Mouse (Mus musculus): ENCODE results near the gene Srbd1. TPM values are rescaled to one million over a fixed set of nuclear protein-coding genes. Genes with fewer than 3 reads are reported as not detected.

The Srbd1 gene
- polyA plus RNA-seq, 2 experiments from 2014 or later, result 13.9 to 17.4 TPM

GRCm38 (mm10) chr17:86034641-86035040 is 110.3 kb downstream of the Srbd1 start:
- ATAC-seq, result no peak

DNA sequence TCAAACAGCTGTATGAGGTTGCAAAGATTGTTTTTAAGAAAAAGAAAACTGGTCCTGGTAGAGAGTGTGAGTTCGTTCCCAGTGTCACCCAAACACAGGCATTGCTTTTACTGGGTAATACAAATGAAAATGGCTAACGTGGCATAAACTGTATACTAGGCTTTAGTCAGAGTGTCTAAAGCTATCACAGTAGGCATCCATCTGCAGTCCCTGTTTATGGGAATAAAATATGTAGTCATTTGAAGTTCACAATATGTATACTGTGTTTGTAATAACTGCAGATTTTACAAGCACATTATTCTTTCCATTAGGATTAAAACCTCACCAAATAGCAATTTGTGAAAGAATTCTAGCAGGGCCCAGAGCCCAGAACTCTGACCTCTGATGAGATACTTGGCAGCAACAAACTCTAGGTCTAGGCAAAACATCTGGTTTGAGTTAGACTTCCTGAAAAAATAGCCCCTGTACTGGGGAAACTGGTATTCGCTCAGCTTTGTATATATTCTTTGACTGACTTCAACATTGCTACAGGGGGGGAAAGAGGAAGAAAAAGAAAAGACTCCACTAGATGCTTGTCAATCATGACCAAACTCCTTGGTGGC is 112.8 kb downstream of the Srbd1 start:
- no peak for ATAC-seq

DNA sequence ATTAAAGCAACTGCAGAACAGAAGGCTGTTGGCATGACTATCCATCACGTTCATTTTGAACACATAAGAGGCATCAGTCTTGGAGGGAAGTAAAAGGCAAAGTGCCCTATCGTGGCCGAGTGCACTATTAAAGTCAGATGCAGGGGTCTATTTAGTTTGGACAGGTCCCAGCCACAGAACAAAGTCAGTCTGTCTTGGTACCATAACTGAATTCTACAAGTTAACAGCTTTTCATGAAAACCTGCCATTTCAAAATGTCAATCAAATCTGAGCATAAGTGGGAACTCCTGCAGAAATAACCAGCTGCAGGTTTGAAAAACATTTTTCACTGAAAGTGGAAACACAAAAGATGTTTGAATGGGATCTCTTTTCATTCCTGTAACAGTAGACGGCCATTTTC is 115.0 kb downstream of the Srbd1 start:
- ATAC-seq, result no peak

DNA sequence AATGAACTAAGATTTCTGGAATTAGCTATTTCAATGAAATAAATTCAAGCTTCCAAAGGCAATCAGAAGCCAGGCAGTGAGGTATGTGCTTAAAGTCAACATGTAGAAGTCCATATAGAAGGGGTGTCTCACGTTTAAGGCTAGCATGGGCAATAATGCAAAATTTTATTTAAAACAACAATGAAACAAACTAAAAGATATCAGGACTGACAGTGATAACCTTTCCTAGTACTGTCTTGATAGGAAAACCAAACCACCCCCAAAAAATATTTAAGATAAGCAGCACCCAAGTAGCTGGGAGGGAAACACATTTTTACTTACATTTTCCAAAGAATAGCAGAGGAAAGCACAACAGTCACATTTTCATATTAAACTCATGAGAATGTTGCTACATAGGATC is 115.8 kb downstream of the Srbd1 start:
- ATAC-seq, result no peak

DNA sequence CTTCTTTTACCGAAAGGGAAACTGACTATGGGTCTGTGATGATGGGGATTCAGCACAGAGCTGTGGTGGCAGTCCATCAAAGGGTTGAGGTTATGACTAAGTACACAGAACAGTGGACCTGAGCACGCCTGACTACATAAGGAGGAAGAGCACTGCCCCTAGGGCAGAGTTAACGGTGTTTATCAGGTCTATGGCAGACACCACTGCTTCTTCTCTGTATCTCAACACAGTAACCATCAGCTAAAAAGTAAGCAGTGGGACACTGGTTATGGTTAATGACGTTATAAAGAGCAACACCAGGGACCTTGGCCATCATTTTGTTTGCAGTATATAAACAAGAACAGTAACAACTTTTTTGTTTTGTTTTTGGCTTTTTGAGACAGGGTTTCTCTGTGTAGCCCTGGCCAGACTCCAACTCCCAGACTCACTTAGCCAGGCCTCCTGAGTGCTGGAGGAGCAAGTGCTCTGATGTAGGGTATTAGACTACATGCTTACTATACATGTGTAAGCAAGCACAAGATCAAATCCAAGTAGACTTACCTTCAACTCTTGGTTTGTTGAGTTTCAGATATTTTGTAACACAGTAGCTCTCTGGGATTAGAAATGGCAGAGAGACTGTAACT is 117.3 kb downstream of the Srbd1 start:
- ATAC-seq, result no peak

- ATAC-seq, result no peak
Observed at GRCm38 (mm10) chr17:86024589-86024988, 120.4 kb downstream of the Srbd1 start.

- ATAC-seq, result no peak
Observed at GRCm38 (mm10) chr17:86022366-86022765, 122.6 kb downstream of the Srbd1 start.

DNA sequence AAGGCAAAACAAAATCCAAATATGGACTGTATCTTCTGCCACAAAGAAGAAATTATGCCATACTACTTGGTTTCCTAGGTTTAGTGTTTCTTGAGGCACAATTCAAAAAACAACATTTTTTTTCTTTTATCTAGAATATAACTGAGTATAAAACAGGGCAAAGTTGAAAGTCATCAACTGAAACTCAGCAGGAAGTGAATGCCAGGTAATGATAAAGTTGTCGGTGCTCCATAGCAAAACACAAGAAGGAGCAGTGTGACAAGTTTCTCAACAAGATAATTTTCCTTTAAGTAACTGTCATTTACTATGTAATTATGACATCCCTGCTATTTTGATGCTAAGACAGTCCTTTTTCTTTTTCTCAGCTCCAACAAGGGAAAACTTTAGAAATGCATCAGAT is 123.2 kb downstream of the Srbd1 start:
- no peak for ATAC-seq

GRCm38 (mm10) chr17:86021231-86021630 is 123.7 kb downstream of the Srbd1 start:
- no peak for ATAC-seq

DNA sequence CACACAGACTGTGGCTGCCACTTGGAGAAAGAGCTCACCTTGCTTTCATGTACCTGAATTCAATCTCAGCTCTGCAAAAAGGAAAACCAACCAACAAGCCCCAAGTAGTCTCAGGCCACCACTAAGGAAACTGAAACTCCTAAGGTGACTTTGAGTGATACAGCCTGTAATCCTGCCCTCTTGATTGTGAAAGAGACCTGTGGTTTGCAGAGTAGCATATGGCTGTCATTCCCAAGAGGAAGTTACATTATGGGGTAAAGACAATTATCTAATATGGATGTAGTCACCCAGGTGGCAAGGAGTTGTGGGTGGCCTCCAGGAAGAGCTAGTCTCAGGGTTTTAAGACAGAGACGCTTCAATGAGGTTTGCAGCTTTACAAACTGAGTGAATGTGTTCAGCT is 125.2 kb downstream of the Srbd1 start:
- no peak for ATAC-seq

- ATAC-seq, result no peak
Observed at GRCm38 (mm10) chr17:86014246-86014645, 130.7 kb downstream of the Srbd1 start.

DNA sequence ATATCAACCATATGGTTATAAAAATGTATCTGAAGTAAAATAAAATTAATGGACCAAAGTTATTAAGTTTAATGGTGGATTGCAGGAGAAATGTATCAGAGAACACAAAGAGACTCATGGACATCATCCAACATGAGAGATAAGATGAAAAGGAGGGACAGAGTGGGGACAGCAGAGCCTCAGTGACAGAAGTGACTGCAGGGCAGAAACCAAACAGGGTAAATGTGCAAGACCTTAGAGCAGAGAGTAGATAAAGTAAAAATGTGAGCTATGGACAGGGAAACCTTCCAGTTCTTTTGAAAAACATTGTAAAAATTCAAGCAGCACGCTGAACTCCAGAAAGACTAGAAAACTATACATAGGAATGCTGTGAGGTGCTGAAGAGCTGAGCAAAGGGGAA is 132.4 kb downstream of the Srbd1 start:
- no peak for ATAC-seq

DNA sequence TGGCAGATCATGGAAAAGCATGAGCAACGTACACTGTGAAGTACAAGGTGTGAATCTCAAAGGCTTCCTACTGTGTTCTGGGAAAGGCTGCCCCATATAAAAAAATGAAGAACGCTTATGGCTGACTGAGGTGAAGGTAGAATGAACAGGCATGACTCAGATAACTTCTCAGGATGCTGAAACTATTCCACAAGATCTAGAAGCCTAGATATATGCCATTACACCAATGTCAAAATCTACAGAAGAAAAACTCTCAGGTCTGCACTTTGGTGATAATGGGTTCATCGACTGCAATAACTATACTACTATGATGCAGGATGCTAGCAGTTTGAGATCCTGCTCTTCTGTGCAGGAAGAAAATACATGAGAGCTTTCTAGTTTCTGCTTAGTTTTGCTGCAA is 133.1 kb downstream of the Srbd1 start:
- no peak for ATAC-seq

GRCm38 (mm10) chr17:86008401-86008800 is 136.6 kb downstream of the Srbd1 start:
- no peak for ATAC-seq

- ATAC-seq, result no peak
Observed at GRCm38 (mm10) chr17:86002113-86002512, 142.9 kb downstream of the Srbd1 start.

DNA sequence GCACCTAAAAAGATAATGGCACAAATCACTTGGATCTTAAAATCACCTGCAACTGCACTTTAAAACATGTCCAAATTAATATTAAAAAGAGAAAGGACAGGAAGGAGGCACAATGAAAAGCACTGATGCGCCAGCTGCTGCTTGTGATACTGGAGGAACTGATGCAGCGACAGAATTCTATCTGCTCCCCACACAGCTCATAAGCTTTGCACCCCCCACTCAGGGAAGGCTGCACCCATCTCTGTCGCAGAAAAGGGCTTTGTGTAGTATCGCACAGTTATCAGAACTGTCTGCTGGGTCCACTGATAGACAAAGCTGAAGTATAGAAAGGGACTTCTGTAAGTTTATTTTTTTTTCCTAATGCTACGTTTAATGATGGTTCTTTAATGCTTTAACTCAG is 143.3 kb downstream of the Srbd1 start:
- ATAC-seq, result no peak

DNA sequence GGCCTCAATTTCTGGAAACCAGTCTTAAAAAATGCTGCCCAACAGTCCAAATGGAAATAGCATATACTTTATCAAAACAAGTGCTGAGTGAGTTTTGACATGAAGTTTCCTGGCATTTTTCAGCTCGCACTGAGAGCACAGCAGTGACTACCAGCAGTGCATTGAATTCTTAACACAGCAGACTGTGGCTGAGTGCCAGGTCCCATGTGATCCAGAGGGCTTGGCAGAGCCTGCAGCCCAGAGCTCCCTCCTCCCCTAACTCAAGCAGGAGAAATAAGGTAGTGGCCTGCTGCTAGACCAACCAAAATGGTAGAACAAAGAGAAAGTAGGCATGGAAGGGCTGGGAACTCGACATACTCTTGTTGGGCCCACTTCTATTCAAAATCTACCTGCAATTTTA is 149.2 kb downstream of the Srbd1 start:
- no peak for ATAC-seq

DNA sequence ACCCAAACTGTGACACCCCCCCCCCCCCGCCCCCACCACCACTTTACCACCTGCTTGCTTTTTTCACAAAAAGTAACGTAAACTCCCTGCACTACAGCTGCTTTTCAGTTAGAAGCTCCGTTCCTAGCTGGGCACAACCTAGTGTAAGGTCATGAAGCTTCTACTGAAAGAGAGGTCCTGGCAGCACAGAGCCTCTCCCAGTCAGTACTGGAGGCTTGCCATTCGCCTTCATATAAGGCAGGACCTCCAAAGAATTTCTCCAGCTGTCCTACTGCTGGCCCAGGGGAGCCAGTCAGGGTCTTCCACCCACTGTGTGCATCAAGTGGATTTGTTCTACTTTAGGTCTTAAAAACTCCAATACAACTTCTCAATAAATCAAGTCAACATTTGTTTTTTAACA is 149.9 kb downstream of the Srbd1 start:
- no peak for ATAC-seq

- no peak for ATAC-seq
Observed at GRCm38 (mm10) chr17:85989058-85989769, 155.8 kb downstream of the Srbd1 start.

- ATAC-seq, result no peak
Observed at GRCm38 (mm10) chr17:85987531-85987930, 157.4 kb downstream of the Srbd1 start.

GRCm38 (mm10) chr17:85986624-85987023 is 158.4 kb downstream of the Srbd1 start:
- no peak for ATAC-seq

- ATAC-seq, result no peak
Observed at GRCm38 (mm10) chr17:85986181-85986580, 158.8 kb downstream of the Srbd1 start.

DNA sequence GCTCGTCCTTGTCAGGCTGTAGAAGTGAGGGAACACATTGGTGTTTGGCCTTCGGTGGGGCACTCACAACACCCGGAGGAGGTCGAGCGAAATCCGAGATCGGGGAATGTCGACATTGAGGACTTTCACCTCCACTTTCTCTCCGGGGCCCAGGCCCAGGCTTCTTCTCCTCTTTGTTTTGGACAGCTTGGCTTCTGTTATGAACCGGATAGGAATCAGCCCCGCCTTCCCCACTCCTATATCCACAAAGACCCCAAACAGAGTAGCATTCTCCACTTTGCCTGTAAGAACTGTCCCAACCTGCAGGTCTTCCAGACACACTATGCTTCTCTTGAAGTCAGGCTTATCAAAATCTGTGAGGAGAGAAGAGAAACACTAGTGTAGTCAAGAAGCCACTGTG is 159.8 kb downstream of the Srbd1 start:
- ATAC-seq, result no peak

DNA sequence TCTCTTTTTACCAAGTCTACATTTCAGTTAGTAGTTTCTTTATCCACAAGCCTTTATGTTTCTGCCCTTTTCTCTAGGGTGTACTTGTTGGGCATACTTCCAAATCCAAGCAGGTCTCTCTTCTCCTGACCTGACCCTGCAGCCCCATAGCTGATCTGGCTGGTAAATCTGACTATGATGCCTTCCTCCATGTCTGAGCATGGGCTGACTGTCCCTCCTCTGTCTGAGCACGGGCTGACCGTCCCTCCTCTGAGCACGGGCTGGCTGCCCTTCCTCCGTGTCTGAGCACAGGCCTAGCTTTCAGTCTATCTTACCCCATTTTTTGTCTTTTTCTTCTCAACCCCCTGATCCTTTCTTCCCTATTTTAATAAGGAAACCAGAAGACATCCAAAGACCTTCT is 162.7 kb downstream of the Srbd1 start:
- ATAC-seq, result no peak
